Mouse (Mus musculus) hindbrain, embryonic 14.5 days (tissue): ENCODE measurements around the gene Bex2. TPM values are rescaled to one million over a fixed set of nuclear protein-coding genes. Genes with fewer than 3 reads are reported as not detected.
"Not testable (repeated sequence)": the region's sequence is repeated elsewhere in the genome, so short reads cannot be mapped to it uniquely, and the experiment has no call there.

ENCODE experiments used
- ATAC-seq: fragments of 200-750 bp; cut with Nextera tagmentation; 2 replicates; pipeline ENCODE4 v1.8.0; 2017; ENCODE audit warnings: moderate number of reproducible peaks, mild to moderate bottlenecking, moderate TSS enrichment, moderate library complexity; ENCODE audit not compliant: low FRiP score
- DNase-seq: peaks from one replicate; pipeline ENCODE4 v3.0.0-alpha.2; 2015; ENCODE audit warnings: low spot score
- H3K27ac ChIP-seq: fragments of 300-500 bp; sonication (generic); 2 replicates; pipeline ENCODE4 v1.5.1; 2014; ENCODE audit warnings: mild to moderate bottlenecking, moderate library complexity
- H3K27me3 ChIP-seq: fragments of 300-500 bp; sonication (generic); 2 replicates; pipeline ENCODE4 v1.6.1; 2014; ENCODE audit warnings: mild to moderate bottlenecking, low read length, mixed read lengths; ENCODE audit not compliant: control insufficient read depth, insufficient read depth
- H3K36me3 ChIP-seq: fragments of 300-500 bp; sonication (generic); replicated peaks from 2 replicates; pipeline ENCODE4 v1.6.1; 2014; ENCODE audit not compliant: control insufficient read depth, insufficient read depth
- H3K4me1 ChIP-seq: fragments of 300-500 bp; sonication (generic); replicated peaks from 2 replicates; pipeline ENCODE4 v1.6.1; 2014; ENCODE audit warnings: antibody characterized with exemption, low read length, mixed read lengths; ENCODE audit not compliant: control insufficient read depth, insufficient read depth
- H3K4me2 ChIP-seq: fragments of 300-500 bp; sonication (generic); replicated peaks from 2 replicates; pipeline ENCODE4 v1.6.1; 2014; ENCODE audit warnings: mild to moderate bottlenecking, moderate library complexity
- H3K4me3 ChIP-seq: fragments of 300-500 bp; sonication (generic); replicated peaks from 2 replicates; pipeline ENCODE4 v1.5.1; 2014; ENCODE audit warnings: mild to moderate bottlenecking, low read length
- H3K9ac ChIP-seq: fragments of 300-500 bp; sonication (generic); 2 replicates; pipeline ENCODE4 v1.6.1; 2014
- H3K9me3 ChIP-seq: fragments of 300-500 bp; sonication (generic); 2 replicates; pipeline ENCODE4 v1.6.1; 2016; ENCODE audit warnings: low read length; ENCODE audit not compliant: control insufficient read depth
- WGBS: fragments of 180-500 bp; shearing (Covaris S2); extraction: QIAGEN DNeasy Blood & Tissue Kit; methylation state at CpG from one replicate; pipeline ENCODE4 v1.1.7; 2014; 5-methylcytosine and 5-hydroxymethylcytosine counted together
- polyA plus RNA-seq: library from polyadenylated mRNA; unstranded; fragments of >200 nt; fragmentation: Nextera tagmentation; extraction: Ambion mirVana; gene quantifications from 2 replicates; pipeline ENCODE4 v1.2.1, GENCODE M21; 2014

Gene Bex2
- polyA plus RNA-seq: 553 and 572 TPM in 2 replicates

- no CpG with 5 or more reads among the region's 32 CpGs for WGBS
- Histone ChIP-seq H3K36me3 (peaks cover 19% of the 10 kb centered on the region), H3K4me3 (peak within 1 kb of the TSS; percentile 44), H3K4me2 (peak within 1 kb of the TSS; percentile 53), H3K9ac (peak within 1 kb of the TSS; percentile 65), H3K27ac (peak within 1 kb of the TSS; percentile 86)
- H3K9me3 ChIP-seq, H3K27me3 ChIP-seq, H3K4me1 ChIP-seq, DNase-seq: not testable (repeated sequence)
- ATAC-seq: peak; percentile 98
Observed at GRCm38 (mm10) chrX:136068020-136068419, at the start of gene Bex2. Bex2 (minus strand) TSS chrX:136068236.

DNA sequence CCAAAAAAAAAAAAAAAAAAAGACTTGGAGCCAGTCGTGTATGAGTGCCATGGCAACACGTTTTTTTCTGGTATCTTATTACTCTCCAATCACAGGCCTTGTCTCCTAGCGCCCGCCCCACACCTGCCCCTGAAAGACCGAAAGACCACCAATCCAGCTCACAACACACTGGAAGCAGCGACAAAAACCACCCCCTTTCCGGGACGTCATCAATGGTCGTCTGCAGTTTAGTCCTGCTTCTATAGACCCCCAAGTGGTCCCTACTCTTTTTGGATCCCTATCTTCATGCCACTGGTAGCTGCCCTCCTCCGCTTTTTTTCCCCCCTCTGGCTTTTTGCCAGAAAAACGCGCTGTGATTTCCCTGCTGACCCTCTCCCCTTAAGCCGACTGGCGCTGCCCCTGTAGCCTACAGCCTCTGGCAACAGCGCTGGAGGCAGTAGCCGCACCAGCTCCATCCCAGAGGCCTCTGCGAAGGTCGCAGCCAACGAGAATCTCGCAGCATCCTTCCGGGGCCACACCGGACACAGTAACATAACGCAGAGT lies 47.5 kb upstream of the Bex2 start:
- Histone ChIP-seq H3K9me3 (no peaks in the 10 kb centered on the region), H3K4me3 (peak overlapping the region; percentile 40)
- WGBS: 29% methylated on average over 23 of the region's 23 CpGs

GRCm38 (mm10) chrX:136115015-136115414 lies 47.0 kb upstream of the Bex2 start:
- Histone ChIP-seq H3K4me1 (no peaks in the 10 kb centered on the region), H3K27ac (peak overlapping the region; percentile 91; the same call in 1 of the 2 replicates), H3K4me3 (peak overlapping the region; percentile 40; the same call in 1 of the 2 replicates), H3K9ac (no peak overlapping the region), H3K36me3 (no peaks in the 10 kb centered on the region), H3K27me3 (peaks cover 3% of the 10 kb centered on the region; the same call in 1 of the 2 replicates), H3K9me3 (no peaks in the 10 kb centered on the region), H3K4me2 (peak overlapping the region; percentile 53)
- peak; percentile 34; the same call in 1 of the 2 replicates for ATAC-seq
- no peak for DNase-seq
- 43% methylated on average over 4 of the region's 4 CpGs for WGBS

More for the DNA sequence above, 47.5 kb upstream of the Bex2 start:
- Histone ChIP-seq H3K4me1 (no peaks in the 10 kb centered on the region), H3K36me3 (no peaks in the 10 kb centered on the region), H3K4me2 (peak overlapping the region; percentile 53), H3K27ac (peak overlapping the region; percentile 91), H3K9ac (peak overlapping the region; percentile 57), H3K27me3 (peaks cover 3% of the 10 kb centered on the region; the same call in 1 of the 2 replicates)
- ATAC-seq: peak; percentile 99
- peak; percentile 83 for DNase-seq

DNA sequence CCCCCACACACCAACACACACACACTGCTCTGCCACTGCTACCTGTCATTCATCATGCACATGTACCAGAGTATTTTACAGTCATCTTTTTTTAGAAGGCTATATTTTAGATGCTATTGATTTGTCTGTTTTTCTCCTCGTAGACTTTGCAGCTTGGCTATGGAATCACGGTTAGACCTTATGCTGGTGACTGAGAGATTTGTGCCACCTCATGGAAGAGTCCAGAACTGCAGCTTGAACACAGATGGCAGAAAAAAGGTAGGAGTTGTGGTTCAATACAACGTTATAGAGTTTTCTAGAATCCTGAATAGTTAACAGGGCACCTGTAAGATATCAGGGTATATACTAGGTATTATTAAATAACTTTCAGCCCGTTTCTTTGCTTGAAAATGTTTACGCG lies 39.9 kb upstream of the Bex2 start:
- no peak overlapping the region for H3K4me3 ChIP-seq
- no peak overlapping the region for H3K27ac ChIP-seq
- DNase-seq: peak; percentile 69
- no peak overlapping the region for H3K9ac ChIP-seq
- H3K9me3 ChIP-seq: no peaks in the 10 kb centered on the region
- H3K27me3 ChIP-seq: peaks cover 5% of the 10 kb centered on the region; the same call in 1 of the 2 replicates
- H3K36me3 ChIP-seq: no peaks in the 10 kb centered on the region
- H3K4me2 ChIP-seq: no peak overlapping the region
- no peaks in the 10 kb centered on the region for H3K4me1 ChIP-seq
- ATAC-seq: no peak
- WGBS: 40% methylated on average over 6 of the region's 6 CpGs

GRCm38 (mm10) chrX:136104724-136105088 lies 36.7 kb upstream of the Bex2 start:
- no peak for ATAC-seq
- H3K27me3 ChIP-seq: peaks cover 5% of the 10 kb centered on the region; the same call in 1 of the 2 replicates
- no peaks in the 10 kb centered on the region for H3K36me3 ChIP-seq
- DNase-seq: no peak
- 0 out of 2 replicates have a peak overlapping the region, but pooled peaks have one; percentile 4 for H3K4me2 ChIP-seq
- WGBS: 27% methylated on average over 3 of the region's 3 CpGs
- no peak overlapping the region; the same call in 1 of the 2 replicates for H3K27ac ChIP-seq
- no peaks in the 10 kb centered on the region for H3K9me3 ChIP-seq
- no peaks in the 10 kb centered on the region for H3K4me1 ChIP-seq
- no peak overlapping the region for H3K4me3 ChIP-seq
- no peak overlapping the region for H3K9ac ChIP-seq

DNA sequence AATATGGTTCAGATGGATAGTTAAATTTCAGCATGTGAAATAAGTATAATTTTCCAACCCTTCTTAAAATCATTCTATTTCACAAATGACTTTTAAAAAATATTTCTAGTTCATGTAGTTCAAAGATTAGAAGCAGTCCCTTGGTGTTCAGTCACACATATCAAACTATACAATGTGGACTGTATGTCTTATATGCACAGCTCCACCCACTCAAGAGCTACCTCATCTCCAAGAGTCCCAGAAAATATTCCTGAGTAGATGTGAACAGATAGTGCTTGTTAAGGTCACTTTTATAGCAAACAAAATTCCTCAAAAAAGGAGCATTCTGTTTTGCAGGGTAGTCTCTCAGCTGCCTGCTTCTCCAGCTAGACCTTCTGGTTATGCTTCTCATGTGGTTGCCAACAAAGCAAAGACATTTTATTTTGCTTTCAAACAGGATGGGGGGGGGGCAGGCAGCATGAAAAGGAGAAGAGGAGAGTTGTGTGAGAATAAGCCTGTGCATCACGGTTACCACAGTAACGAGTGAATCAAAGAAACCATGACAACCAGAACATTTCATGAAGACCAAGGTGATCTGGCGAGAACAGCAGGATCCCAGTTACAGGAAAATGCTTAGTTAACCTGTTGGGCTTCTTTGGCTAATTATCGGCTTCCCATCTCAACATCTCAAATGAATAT lies 36.1 kb upstream of the Bex2 start:
- ATAC-seq (peak; percentile 69; the same call in 1 of the 2 replicates), DNase-seq (no peak)
- WGBS: 40% methylated on average over 4 of the region's 4 CpGs
- H3K4me1 ChIP-seq: no peaks in the 10 kb centered on the region
- H3K9ac ChIP-seq: no peak overlapping the region
- H3K27me3 ChIP-seq: peaks cover 3% of the 10 kb centered on the region; the same call in 1 of the 2 replicates
- peak overlapping the region; percentile 51; the same call in 1 of the 2 replicates for H3K27ac ChIP-seq
- no peaks in the 10 kb centered on the region for H3K36me3 ChIP-seq
- no peaks in the 10 kb centered on the region for H3K9me3 ChIP-seq
- H3K4me2 ChIP-seq: peak overlapping the region; percentile 4
- H3K4me3 ChIP-seq: no peak overlapping the region

DNA sequence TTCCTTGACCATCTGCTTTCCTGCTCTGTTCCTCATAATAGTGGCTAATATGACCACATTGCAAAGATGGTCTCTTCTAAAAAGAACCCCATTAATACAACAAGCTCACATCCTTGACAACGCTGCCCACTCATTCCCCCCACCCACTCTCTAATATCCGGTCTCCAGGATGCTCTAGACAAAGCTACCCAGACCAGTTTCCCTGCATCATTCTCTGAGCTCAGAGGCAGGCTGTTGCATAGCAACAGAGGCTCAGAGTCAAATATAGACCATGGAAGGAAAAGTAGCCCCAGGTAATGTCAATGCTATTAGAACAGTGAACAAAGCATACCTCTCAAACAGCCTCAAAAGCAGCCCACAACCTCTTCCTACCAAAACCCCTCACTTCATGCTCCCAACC lies 26.4 kb upstream of the Bex2 start:
- WGBS: 41% methylated on average over 2 of the region's 2 CpGs
- ATAC-seq (peak; percentile 70), DNase-seq (peak; percentile 45)
- Histone ChIP-seq H3K27me3 (no peaks in the 10 kb centered on the region), H3K9ac (no peak overlapping the region), H3K4me2 (no peak overlapping the region), H3K36me3 (no peaks in the 10 kb centered on the region), H3K27ac (peak overlapping the region; percentile 64), H3K9me3 (no peaks in the 10 kb centered on the region), H3K4me3 (no peak overlapping the region), H3K4me1 (no peaks in the 10 kb centered on the region)

DNA sequence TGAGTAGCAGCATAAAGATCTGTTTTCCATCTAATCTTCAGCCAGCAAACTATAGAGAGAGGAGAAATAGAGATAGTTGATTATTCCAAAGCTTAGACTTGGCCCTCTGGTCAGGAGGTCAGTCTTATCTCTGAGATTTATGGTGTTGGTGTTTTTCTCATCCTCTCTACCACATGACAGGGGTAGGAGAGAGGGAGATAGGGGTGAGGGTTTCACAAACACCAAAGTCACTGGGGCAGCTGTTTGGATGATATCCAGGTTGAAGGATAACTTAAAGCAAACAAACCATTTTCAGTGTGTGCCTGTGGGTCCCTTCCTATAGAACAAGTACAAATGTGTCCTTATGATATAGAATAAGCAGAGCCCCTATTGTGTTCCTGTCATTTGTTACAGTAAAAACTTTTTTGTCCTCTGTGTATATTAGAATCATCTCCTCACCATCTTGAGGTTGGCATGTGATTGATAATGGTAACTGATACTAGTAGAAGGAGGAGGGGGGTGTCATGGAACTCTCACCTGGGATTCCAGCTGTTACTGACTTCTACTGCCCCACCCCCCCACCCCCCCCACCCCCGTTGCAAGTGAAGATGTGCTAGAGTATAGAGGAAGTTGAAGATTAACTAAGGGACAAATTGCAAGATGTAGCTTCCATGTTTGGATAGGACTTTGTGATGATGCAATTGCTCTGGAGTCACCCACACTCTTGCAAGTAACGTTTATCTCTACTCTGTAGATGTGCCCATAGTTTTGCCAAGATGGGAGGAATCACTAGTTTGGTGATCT lies 24.7 kb upstream of the Bex2 start:
- no peak overlapping the region for H3K27ac ChIP-seq
- WGBS: 47% methylated on average over 2 of the region's 2 CpGs

GRCm38 (mm10) chrX:136085155-136085554 lies 17.1 kb upstream of the Bex2 start, which contains the start of gene Nxf3:
Nxf3 (minus strand) TSS chrX:136085255.
- H3K27me3 ChIP-seq: no peaks in the 10 kb centered on the region
- no peak for DNase-seq

More for the DNA sequence above, 24.7 kb upstream of the Bex2 start:
- no peak for ATAC-seq
- Histone ChIP-seq H3K4me1 (no peaks in the 10 kb centered on the region), H3K9ac (no peak overlapping the region), H3K27me3 (no peaks in the 10 kb centered on the region), H3K4me2 (no peak overlapping the region), H3K36me3 (no peaks in the 10 kb centered on the region), H3K9me3 (no peaks in the 10 kb centered on the region), H3K4me3 (no peak overlapping the region)
- no peak for DNase-seq

More at GRCm38 (mm10) chrX:136085155-136085554, 17.1 kb upstream of the Bex2 start, which contains the start of gene Nxf3:
- no peaks in the 10 kb centered on the region for H3K9me3 ChIP-seq
- H3K4me3 ChIP-seq: no peak within 1 kb of the TSS
- H3K9ac ChIP-seq: no peak within 1 kb of the TSS
- no peak within 1 kb of the TSS for H3K4me2 ChIP-seq
- no peaks in the 10 kb centered on the region for H3K36me3 ChIP-seq
- WGBS: 83% methylated on average over 9 of the region's 9 CpGs
- ATAC-seq: no peak
- H3K27ac ChIP-seq: no peak within 1 kb of the TSS
- no peaks in the 10 kb centered on the region for H3K4me1 ChIP-seq
